Mouse (Mus musculus) C2C12 (cell line): ENCODE measurements around the gene Aak1. TPM values are rescaled to one million over a fixed set of nuclear protein-coding genes. Genes with fewer than 3 reads are reported as not detected.

Experiments
- H3K27me3 ChIP-seq: one replicate; pipeline ENCODE4 v1.6.1; 2011; ENCODE audit not compliant: control insufficient read depth, insufficient read depth, insufficient read length
- H3K36me3 ChIP-seq: one replicate; pipeline ENCODE4 v1.6.1; 2011; ENCODE audit not compliant: control insufficient read depth, insufficient read depth
- H3K4me3 ChIP-seq: one replicate; pipeline ENCODE4 v1.5.1; 2011; ENCODE audit warnings: mild to moderate bottlenecking, control low read depth; ENCODE audit not compliant: poor library complexity, insufficient read depth, severe bottlenecking
- H3K79me2 ChIP-seq: one replicate; pipeline ENCODE4 v1.6.1; 2011; ENCODE audit not compliant: control insufficient read depth, insufficient read depth
- H3K79me3 ChIP-seq: one replicate; pipeline ENCODE4 v1.6.1; 2011; ENCODE audit warnings: low read depth, control low read depth
- H3ac ChIP-seq: one replicate; pipeline ENCODE3; 2011; ENCODE audit warnings: low read depth; ENCODE audit not compliant: control insufficient read depth, insufficient read length
- CEBPB ChIP-seq: IDR thresholded peaks from one replicate; pipeline ENCODE4 v1.6.1; 2011; ENCODE audit warnings: low read depth, mild to moderate bottlenecking, control low read depth, moderate library complexity
- CTCF ChIP-seq: IDR thresholded peaks from one replicate; pipeline ENCODE4 v1.5.1; 2011; ENCODE audit not compliant: control insufficient read depth, insufficient read depth, insufficient read length
- FOSL1 ChIP-seq: IDR thresholded peaks from one replicate; pipeline ENCODE4 v1.8.0; 2011; ENCODE audit warnings: mild to moderate bottlenecking, low read length; ENCODE audit not compliant: poor library complexity, insufficient read depth, severe bottlenecking
- MAX ChIP-seq: IDR thresholded peaks from one replicate; pipeline ENCODE4 v1.6.1; 2011; ENCODE audit warnings: mild to moderate bottlenecking, control low read depth
- MYOD1 ChIP-seq: IDR thresholded peaks from one replicate; pipeline ENCODE4 v1.6.1; 2011; ENCODE audit warnings: low read depth; ENCODE audit not compliant: control insufficient read depth, insufficient read length
- MYOG ChIP-seq: IDR thresholded peaks from one replicate; pipeline ENCODE4 v1.6.1; 2011; ENCODE audit not compliant: control insufficient read depth, insufficient read length; ENCODE audit errors: extremely low read depth
- USF1 ChIP-seq: IDR thresholded peaks from one replicate; pipeline ENCODE4 v1.6.1; 2011; ENCODE audit warnings: low read depth, mild to moderate bottlenecking, control low read depth, moderate library complexity
- polyA plus RNA-seq: library from polyadenylated mRNA; unstranded; fragments of >200 nt; fragmentation: generic; extraction: Trizol; gene quantifications from one replicate; pipeline ENCODE4 v1.2.1, GENCODE M21; 2012; ENCODE audit warnings: missing spikeins

Aak1 gene
- polyA plus RNA-seq, 1 experiment, result 12.8 TPM

DNA sequence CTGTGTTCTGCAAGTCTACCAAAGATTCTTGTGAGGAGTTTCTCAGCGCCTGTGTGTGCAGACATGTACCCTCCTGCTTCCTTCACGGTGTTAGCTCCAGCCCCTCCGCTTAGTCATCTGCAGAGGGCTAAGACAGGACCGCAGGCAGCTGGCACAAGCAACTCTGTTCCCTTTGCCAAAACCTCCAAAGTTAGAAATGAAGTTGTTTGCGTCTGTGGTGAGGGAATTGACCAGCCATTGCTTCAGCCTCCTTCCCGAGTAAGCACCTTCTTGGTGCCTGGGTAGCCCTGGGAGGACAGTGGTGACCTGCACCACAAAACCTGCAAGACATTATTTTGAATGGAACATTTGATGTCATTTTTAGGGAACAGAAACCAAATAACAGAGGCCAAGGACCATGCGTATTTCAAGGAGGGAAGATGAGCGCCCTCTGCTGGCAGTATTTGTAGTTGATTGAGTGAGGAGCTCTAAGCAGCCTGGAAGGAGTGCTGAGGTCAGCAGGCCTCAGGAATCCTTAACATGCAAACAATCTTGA, 153.3 kb downstream of the Aak1 start:
- no peaks in the 10 kb centered on the region for H3K79me3 ChIP-seq
- TF ChIP-seq MAX, result peak; percentile 17
- TF ChIP-seq USF1, result no peak
- H3K4me3 ChIP-seq, result no peak overlapping the region
- no peaks in the 10 kb centered on the region for H3K36me3 ChIP-seq
- no peaks in the 10 kb centered on the region for H3K79me2 ChIP-seq
- peak overlapping the region; percentile 9 for H3ac ChIP-seq
- H3K27me3 ChIP-seq, result no peaks in the 10 kb centered on the region

DNA sequence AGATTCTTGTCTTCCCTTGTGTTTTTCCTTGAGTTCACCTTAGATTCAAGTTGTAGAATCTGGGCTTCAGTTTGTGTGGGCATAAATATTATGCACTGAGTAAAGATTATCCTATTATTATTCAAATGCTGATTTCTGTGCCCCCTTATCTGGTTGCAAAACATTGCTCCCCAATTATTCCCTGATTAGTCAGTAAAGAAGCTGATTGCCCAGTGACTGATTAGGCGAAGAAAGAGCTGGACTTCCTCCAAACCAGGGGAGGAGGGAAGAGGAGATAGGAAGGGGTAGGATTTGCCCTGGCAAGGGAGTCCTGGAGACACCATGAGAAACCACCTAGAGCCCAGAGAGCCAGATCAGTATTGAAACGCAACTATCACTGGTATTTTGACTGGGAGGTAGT, 154.8 kb downstream of the Aak1 start:
- Histone ChIP-seq H3K79me3 (no peaks in the 10 kb centered on the region), H3K79me2 (no peaks in the 10 kb centered on the region), H3ac (no peak overlapping the region), H3K4me3 (no peak overlapping the region), H3K27me3 (no peaks in the 10 kb centered on the region), H3K36me3 (no peaks in the 10 kb centered on the region)
- no peak for TF ChIP-seq MAX
- no peak for TF ChIP-seq CEBPB
- no peak for TF ChIP-seq MYOD1

DNA sequence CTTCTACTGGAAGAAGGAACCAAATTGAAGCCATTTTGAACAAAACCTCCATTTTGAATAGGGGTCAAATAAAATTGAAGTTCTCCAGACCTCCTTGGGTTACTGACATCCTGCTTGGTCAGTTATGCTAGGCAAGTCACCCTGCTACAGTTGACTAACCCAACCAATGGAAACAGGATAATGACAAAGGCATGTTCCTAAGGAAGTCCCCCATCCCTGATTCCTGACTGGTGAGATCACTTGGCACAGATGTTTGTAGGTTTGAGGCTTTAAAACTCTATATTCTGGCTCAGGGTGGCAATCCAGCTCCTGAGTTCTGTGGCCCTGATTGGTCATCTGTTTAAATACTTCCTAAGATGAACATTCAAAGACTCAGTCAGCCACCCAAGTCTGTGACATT, 156.3 kb downstream of the Aak1 start:
- Histone ChIP-seq H3ac (no peak overlapping the region), H3K79me3 (peaks cover 4% of the 10 kb centered on the region), H3K36me3 (no peaks in the 10 kb centered on the region), H3K79me2 (peaks cover 9% of the 10 kb centered on the region), H3K27me3 (no peaks in the 10 kb centered on the region), H3K4me3 (no peak overlapping the region)
- peak; percentile 44 for TF ChIP-seq MAX
- no peak for TF ChIP-seq USF1

DNA sequence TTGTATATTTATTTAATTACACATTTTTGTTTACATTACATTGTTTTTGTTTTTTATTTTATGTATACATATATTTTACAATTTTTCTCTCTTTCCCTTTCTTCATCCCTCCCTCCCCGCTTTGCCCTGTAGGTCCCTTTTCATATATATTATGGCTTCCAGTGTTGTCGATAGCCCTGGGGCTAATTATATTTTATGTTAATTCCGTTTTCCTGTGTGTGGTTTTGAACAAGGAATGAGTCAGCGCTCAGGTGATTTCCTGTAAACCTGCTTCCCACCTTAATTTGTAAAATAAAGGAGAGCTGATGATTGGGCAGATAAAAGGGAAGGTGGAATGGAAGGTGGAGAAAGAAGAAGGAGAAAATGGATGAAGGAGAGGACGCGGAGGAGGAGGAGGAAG, 159.6 kb downstream of the Aak1 start, which contains the start of gene Nfu1:
Gene Nfu1 (plus strand): TSS at position 350 of the 400 bp plus-strand sequence.
- H3K79me2 ChIP-seq, result peaks cover 18% of the 10 kb centered on the region
- H3ac ChIP-seq, result peak within 1 kb of the TSS; percentile 68
- H3K4me3 ChIP-seq, result peak within 1 kb of the TSS; percentile 84
- H3K79me3 ChIP-seq, result peaks cover 4% of the 10 kb centered on the region
- peaks cover 13% of the 10 kb centered on the region for H3K36me3 ChIP-seq
- H3K27me3 ChIP-seq, result no peaks in the 10 kb centered on the region
- TF ChIP-seq MYOD1, result no peak
- TF ChIP-seq FOSL1, result no peak
- TF ChIP-seq CTCF, result no peak
- no peak for TF ChIP-seq USF1
- TF ChIP-seq MYOG, result no peak
- TF ChIP-seq CEBPB, result no peak
- TF ChIP-seq MAX, result no peak

DNA sequence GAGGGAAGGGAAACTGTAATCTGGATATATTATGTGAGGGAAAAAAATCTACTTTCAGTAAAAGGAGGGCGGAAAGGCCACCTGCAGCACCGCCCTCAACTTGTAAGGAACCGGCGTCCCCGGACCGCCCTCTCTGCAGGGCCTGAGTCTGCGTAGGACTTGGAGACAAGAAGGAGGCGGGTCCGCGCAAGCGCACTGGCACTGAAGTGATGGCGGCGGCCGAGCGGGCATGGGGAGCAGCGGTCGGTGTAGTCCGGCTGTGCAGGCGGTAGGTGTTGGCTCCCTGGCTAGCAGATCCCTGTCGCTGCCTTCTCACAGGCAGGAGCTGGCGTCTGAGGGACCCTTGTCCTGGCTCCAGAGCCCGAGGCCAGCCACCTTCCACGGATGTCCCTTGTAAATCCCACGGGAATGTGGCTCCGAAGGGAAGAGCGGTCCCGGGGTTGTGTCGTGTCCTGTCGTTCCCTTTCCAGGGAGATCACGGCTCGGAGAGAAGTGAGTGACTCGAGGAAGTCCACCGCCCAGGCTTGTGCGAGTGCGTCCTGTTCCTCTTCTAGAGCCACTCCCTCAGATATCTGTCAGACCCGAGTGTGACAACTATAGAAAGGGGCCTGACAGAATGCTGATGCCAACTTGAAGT, 160.5 kb downstream of the Aak1 start:
- Histone ChIP-seq H3K79me2 (peaks cover 18% of the 10 kb centered on the region), H3K36me3 (peaks cover 16% of the 10 kb centered on the region), H3ac (peak overlapping the region; percentile 68), H3K79me3 (peaks cover 4% of the 10 kb centered on the region), H3K4me3 (peak overlapping the region; percentile 84), H3K27me3 (no peaks in the 10 kb centered on the region)
- no peak for TF ChIP-seq FOSL1
- TF ChIP-seq CEBPB, result no peak
- no peak for TF ChIP-seq CTCF
- no peak for TF ChIP-seq MYOG
- no peak for TF ChIP-seq USF1
- no peak for TF ChIP-seq MYOD1
- TF ChIP-seq MAX, result no peak

DNA sequence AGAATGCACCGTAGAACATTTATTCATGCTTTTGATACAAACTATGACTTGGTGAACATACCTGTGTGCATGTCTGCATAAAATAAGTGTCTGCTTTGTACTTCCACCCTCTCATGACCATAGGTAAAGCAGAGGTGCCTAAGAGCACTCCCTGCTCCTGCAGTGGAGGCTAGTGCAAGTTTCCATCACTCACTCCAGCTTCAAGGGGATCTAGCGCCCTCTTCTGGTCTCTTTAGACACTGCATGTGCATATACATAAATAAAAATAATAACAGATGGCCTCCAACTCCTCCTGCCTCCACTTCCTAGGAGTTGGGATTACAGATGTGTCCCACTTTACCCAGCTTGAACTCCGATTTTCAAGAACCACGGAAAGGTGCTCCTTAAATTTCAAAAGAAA, 167.6 kb downstream of the Aak1 start:
- no peak overlapping the region for H3K4me3 ChIP-seq
- no peaks in the 10 kb centered on the region for H3K27me3 ChIP-seq
- no peaks in the 10 kb centered on the region for H3K79me3 ChIP-seq
- no peak for TF ChIP-seq CTCF
- TF ChIP-seq MAX, result no peak
- TF ChIP-seq CEBPB, result no peak
- no peak for TF ChIP-seq USF1
- no peak for TF ChIP-seq FOSL1
- TF ChIP-seq MYOG, result no peak
- TF ChIP-seq MYOD1, result no peak
- H3ac ChIP-seq, result no peak overlapping the region
- no peaks in the 10 kb centered on the region for H3K79me2 ChIP-seq
- H3K36me3 ChIP-seq, result peaks cover 64% of the 10 kb centered on the region
